Mouse (Mus musculus) right cerebral cortex, adult 18-20 months (tissue): Measurements from ENCODE around the gene Gm773.
"Not testable (repeated sequence)": the region's sequence is repeated elsewhere in the genome, so short reads cannot be mapped to it uniquely, and the experiment has no call there.

Experiments
- DNase-seq: peaks from one replicate; pipeline ENCODE4 v3.0.0; 2022; ENCODE audit warnings: mixed read lengths

The Gm773 gene

GRCm38 (mm10) chrX:56212771-56213170, at the start of gene Gm773:
Gene Gm773, minus strand, starts transcription at chrX:56212881.
- DNase-seq: no peak

DNA sequence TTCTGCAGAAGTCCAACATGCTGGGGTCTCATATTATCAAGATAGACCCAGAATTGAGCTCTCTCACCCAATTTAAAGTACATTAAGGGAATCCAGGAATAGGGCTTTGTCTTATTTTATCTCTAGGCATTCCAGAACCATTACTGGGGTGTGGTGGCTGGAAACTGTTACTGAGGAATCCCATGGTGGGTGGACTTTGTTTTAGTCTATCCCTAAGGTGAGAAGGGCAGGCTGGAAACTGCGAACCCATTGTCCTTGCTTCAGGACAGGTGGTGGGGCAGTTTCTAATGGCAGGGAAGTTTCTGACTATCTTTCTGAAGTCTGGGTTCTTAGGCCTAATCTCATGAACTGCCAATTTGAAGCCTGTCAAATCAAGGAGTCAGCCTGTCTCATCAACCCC, 26.2 kb downstream of the Gm773 start:
- not testable (repeated sequence) for DNase-seq

DNA sequence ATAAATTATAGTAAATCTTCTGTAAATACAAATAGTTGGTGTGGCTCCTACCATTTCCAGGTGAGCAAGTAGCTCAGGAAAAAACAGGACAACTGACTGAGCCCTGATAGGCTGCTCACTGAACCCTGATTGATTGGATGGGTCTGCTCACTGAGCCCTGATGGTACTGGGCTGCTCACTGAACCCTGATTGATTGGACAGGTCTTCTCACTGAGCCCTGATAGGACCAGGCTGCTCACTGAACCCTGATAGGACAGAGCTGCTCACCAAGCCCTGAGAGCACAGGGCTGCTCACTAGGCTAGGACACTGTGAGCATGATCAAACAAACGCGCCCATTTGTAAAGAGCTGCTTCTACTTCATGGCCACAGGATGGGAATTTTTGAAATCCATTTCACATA, 61.3 kb downstream of the Gm773 start:
- no peak for DNase-seq
